Mouse (Mus musculus) olfactory bulb, adult 2 months (tissue): ENCODE results near the gene Pou2f1. TPM values are rescaled to one million over a fixed set of nuclear protein-coding genes. Genes with fewer than 3 reads are reported as not detected.
A peak's percentile ranks its signal among the peaks of the same experiment; 100 is the strongest.

Experiments
- H3K27ac ChIP-seq: fragments of 200-500 bp; 2 replicates; pipeline ENCODE4 v1.5.1; 2012; ENCODE audit warnings: low read depth, low read length; ENCODE audit not compliant: insufficient read depth
- H3K4me1 ChIP-seq: fragments of 200-500 bp; 2 replicates; pipeline ENCODE4 v1.6.1; 2012; ENCODE audit warnings: low read length; ENCODE audit not compliant: control insufficient read depth, insufficient read depth
- H3K4me3 ChIP-seq: fragments of 200-500 bp; 2 replicates; pipeline ENCODE4 v1.5.1; 2012; ENCODE audit warnings: mild to moderate bottlenecking, low read depth, low read length, moderate library complexity; ENCODE audit not compliant: insufficient read depth
- CTCF ChIP-seq: fragments of 200-500 bp; IDR thresholded peaks from 2 replicates; pipeline ENCODE4 v1.5.1; 2012; ENCODE audit warnings: low read depth, mild to moderate bottlenecking, low read length, moderate library complexity; ENCODE audit not compliant: insufficient read depth
- POLR2A ChIP-seq: fragments of 200-500 bp; IDR thresholded peaks from 2 replicates; pipeline ENCODE4 v1.6.1; 2012; ENCODE audit warnings: mild to moderate bottlenecking, low read depth, low read length, moderate library complexity; ENCODE audit not compliant: insufficient read depth
- WGBS: fragments of 180-500 bp; shearing (Covaris S2); methylation state at CpG from one replicate; pipeline ENCODE4 v1.1.7; 2018; 5-methylcytosine and 5-hydroxymethylcytosine counted together
- polyA plus RNA-seq: library from polyadenylated mRNA; stranded (reverse); fragments of >200 nt; gene quantifications from 2 replicates; pipeline ENCODE4 v1.2.4, GENCODE M21; 2012; ENCODE audit warnings: low replicate concordance; ENCODE audit not compliant: missing spikeins, insufficient read depth, insufficient read length

The Pou2f1 gene
- polyA plus RNA-seq, 1 experiment, result not detected

DNA sequence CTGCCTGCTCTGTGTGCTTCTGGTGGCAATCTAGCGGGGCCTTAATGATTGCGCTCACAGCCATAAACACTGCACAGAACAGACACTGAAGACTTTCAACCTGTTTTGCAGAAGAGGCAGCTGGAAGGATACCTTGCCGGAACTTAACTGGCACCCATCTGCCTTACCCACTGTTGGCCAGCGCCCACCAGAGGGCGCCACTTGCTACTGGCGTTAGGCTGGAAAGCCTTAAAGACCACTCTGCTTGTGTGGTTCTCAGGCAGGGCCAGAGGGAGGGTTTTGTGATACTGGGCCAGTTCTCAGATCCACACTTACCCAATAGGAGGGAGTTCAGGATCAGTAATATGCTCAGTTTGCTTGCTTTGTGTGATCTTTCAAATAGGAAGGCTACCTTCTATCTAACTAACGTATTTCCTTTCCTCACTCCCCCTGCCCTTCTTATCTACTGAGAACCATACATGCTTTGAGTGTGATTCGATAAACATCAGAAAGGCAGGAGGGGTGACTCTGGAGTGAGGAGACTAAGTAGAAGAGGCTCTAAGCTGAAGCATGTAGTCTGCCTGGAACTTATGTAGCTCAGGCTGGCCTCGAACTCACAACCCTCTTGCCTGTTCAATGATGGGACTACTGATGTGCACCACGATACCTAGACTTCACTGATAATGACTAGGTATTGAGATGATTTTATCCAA is 148.6 kb downstream of the Pou2f1 start:
- 74% methylated on average over 10 of the region's 10 CpGs for WGBS
- no peak overlapping the region for H3K27ac ChIP-seq
- TF ChIP-seq CTCF (peak; percentile 76; the same call in 1 of the 2 replicates), POLR2A (no peak)
- no peaks in the 10 kb centered on the region for H3K4me1 ChIP-seq
- no peak overlapping the region for H3K4me3 ChIP-seq

DNA sequence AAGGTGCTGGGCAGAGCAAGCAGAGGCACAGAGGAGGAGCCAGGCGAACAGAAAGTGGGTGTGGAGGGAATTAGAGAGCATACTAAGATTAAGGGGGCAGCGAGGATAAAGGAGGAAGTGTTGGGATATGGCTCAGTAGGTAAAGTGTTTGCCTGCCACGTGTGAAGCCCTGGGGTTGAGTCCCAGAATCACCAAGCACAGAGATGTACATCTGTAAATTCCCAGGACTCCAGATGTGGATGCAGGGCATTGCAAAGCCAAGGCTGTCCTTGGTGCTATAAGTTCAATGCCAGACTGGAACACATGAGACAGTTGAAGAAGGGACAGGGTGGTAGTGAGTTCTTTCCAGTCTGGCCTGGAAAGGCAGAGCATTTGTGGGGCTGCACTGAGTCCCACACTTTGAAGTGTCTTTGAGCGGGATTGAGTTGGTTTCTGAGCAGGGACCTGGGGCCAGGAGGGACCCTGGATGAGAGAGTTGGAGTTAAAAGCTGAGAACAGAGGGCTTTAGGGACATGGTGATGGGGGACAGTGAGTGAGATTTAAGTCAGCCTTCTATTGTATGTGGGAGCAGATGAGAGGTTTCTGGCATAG is 149.3 kb downstream of the Pou2f1 start:
- H3K4me1 ChIP-seq, result no peaks in the 10 kb centered on the region
- WGBS, result 80% methylated on average over 4 of the region's 4 CpGs
- H3K27ac ChIP-seq, result no peak overlapping the region
- TF ChIP-seq CTCF, result no peak
- no peak for TF ChIP-seq POLR2A
- no peak overlapping the region for H3K4me3 ChIP-seq

DNA sequence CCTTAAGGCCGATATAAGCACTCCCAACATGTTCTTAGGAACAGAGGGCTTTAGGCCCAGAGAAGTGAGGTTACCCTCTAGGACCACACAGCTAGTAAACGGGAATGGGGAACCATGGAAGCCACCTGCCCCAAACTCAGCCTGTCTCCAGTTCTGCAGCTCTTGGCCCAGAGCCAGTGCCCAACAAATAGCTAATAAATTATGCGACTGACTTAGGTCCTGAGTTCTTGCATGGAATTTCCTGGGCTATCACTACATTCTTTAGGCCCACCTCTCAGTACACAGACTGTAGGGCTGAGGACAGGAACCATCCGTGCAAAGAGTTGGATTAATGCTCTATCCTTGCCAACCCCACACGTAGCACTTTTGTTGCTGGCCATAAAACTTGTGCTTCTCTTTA is 150.3 kb downstream of the Pou2f1 start:
- no peak overlapping the region for H3K4me3 ChIP-seq
- WGBS, result 72% methylated on average over 5 of the region's 5 CpGs
- H3K4me1 ChIP-seq, result no peaks in the 10 kb centered on the region
- no peak for TF ChIP-seq CTCF
- TF ChIP-seq POLR2A, result no peak
- no peak overlapping the region for H3K27ac ChIP-seq

DNA sequence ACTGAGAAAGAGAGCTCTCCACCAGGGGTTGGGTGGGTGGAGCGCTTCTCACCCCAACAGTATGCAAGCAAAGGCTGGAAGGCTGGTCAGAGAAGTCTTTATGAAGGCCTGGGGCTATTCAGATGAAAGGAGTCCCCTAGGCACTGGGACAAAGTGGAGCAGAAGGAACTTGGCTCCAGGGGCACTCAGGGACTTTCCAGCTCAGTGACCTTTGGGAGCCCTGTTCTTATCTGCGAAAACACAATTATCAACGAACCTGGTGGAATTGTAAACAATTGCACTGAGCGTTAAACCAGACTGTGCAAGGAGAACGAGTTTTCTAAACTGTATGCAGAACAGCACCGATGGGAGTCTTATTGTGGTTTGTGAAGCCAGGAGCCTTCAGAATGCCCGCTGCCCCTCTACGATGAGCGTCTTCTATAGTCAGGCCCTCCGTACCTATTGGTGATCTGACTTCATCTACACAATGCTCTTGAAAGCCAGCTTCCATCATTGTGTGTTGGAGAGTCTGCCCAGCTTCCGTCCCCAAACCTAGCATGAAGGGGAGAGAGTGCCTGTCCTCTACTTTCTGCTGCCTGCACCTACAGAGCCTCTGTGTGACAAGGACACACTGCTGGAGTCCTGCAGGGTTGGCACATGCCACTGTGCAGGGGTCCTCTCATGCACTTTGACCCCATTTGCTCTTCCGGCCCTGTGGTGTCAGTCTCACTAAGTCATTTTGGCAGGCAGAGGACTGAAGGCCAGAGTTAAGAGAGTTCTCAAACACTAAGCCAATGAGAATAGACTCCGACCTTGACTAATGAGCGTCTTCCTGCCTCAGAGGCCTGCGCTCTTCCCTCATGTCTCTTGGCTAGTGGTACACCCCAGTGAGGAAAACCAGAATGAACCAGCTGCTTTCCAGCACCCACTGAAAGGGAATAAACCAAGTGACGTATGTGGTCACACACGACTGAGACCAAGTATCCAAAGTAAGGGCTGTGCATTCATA is 152.7 kb downstream of the Pou2f1 start:
- TF ChIP-seq POLR2A, result no peak
- TF ChIP-seq CTCF, result no peak
- H3K27ac ChIP-seq, result no peak overlapping the region
- 91% methylated on average over 17 of the region's 17 CpGs for WGBS
- peaks cover 11% of the 10 kb centered on the region for H3K4me1 ChIP-seq
- H3K4me3 ChIP-seq, result no peak overlapping the region

DNA sequence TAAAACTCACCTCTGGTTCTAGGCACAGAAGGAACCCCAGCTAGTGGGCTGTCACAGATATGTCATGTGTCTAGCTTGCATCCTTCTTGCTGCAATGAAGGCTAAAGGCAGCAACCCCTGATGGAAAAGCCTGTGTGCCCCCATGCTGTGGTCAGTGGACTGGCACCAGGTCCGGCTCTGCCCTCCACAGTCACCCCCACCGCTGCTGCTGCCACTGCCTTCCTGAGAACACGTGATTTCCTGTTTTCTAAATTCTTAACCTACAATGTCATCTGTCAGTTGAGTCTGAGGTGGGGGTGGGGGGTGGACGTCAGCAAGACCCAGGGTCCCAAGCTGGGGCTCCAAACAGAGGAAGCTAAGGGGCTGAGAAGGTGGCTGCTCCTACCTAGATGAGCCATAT is 153.6 kb downstream of the Pou2f1 start:
- TF ChIP-seq POLR2A (no peak), CTCF (no peak)
- H3K27ac ChIP-seq, result no peak overlapping the region
- WGBS, result 73% methylated on average over 4 of the region's 4 CpGs
- peaks cover 11% of the 10 kb centered on the region for H3K4me1 ChIP-seq
- no peak overlapping the region for H3K4me3 ChIP-seq

DNA sequence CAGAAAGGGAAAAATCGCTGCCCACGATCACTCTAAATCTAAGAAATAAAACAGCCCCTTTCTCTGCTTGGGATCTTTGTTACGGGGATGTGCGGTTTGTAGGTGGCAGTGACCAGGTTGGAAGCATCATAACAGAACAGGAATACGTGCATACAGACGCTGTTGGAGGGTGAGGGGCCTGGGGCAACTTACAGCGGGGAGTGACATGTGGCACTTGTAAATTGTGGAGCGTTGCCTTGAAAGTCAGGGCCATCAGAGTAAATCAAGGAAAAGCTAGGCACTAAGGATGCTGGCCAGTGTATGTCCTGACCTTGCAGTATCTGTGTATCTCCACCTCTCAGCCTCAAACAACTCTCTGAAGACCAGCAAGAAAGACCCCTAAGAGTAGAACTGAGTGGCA is 154.1 kb downstream of the Pou2f1 start:
- WGBS, result 96% methylated on average over 8 of the region's 8 CpGs
- Histone ChIP-seq H3K27ac (no peak overlapping the region), H3K4me1 (peaks cover 11% of the 10 kb centered on the region), H3K4me3 (no peak overlapping the region)
- TF ChIP-seq POLR2A (no peak), CTCF (no peak)

DNA sequence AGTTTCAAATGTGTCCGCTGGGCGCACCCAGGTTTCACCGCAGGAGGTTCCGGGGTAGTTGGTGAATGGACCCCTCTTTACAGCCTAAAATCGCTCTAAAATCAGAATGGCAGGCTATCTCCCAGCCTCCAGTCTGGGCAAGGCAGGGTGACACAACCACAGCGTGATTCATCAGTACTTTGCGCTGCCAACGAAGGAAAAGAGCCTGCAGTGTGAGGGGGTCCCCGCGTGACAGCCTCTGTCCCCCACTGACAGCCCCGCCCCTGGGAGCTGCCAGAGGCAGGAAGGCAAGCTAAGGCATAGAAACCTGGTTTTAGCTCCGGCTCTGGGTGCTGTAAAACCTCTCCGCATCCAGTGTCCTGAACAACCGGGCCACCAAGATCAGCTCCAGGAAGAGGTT is 157.1 kb downstream of the Pou2f1 start:
- TF ChIP-seq POLR2A (no peak), CTCF (no peak)
- H3K4me1 ChIP-seq, result peaks cover 18% of the 10 kb centered on the region
- 9% methylated on average over 14 of the region's 14 CpGs for WGBS
- peak overlapping the region; percentile 63 for H3K4me3 ChIP-seq
- H3K27ac ChIP-seq, result 0 out of 2 replicates have a peak overlapping the region, but pooled peaks have one; percentile 29

DNA sequence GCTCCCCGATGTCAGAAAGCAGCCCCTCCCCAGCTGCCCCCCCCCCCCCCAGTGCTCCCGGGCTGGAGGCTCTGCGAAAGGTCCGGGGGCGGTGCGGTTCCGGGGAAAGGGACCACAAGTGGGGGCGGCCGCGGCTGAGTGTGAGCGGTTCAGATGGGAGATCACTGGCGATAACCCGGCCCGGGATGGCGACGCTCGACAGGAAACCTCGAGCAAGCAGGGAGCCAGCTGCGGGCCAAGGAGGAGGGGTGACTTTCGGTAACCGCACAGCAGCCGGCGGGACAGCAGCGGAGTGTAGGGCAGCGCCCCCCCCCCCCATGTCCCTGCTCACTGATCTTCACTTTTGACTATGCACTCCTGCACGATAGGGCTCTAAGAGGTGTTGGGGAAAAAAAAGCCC is 157.5 kb downstream of the Pou2f1 start:
- Histone ChIP-seq H3K27ac (no peak overlapping the region), H3K4me3 (peak overlapping the region; percentile 63), H3K4me1 (peaks cover 18% of the 10 kb centered on the region)
- TF ChIP-seq CTCF, result no peak
- no peak for TF ChIP-seq POLR2A
- WGBS, result under 1% methylated on average over 26 of the region's 26 CpGs
